Mouse (Mus musculus): ENCODE results near the gene Hsbp1.

GRCm38 (mm10) chr8:119339546-119339945 lies 4.7 kb upstream of the Hsbp1 start:
- no peak for TF ChIP-seq CTCF (IDR thresholded peaks at IDR 0.05; ENCODE audit: low read depth)
- no peak for TF ChIP-seq EP300 (IDR thresholded peaks at IDR 0.05; ENCODE audit: low read depth)
